Mouse (Mus musculus) intestine, embryonic 16.5 days (tissue): Measurements from ENCODE around the gene Shisa8. TPM values are rescaled to one million over a fixed set of nuclear protein-coding genes. Genes with fewer than 3 reads are reported as not detected.

ENCODE experiments used
- ATAC-seq: fragments of 200-750 bp; cut with Nextera tagmentation; 2 replicates; pipeline ENCODE4 v1.8.0; 2017; ENCODE audit warnings: moderate TSS enrichment, moderate library complexity
- H3K27ac ChIP-seq: fragments of 300-500 bp; sonication (generic); 2 replicates; pipeline ENCODE4 v1.5.1; 2014; ENCODE audit warnings: mild to moderate bottlenecking, low read length
- H3K27me3 ChIP-seq: fragments of 300-500 bp; sonication (generic); replicated peaks from 2 replicates; pipeline ENCODE4 v1.6.1; 2014; ENCODE audit warnings: low read length, control low read depth, mixed read lengths; ENCODE audit not compliant: control insufficient read depth, insufficient read depth
- H3K36me3 ChIP-seq: fragments of 300-500 bp; sonication (generic); 2 replicates; pipeline ENCODE4 v1.6.1; 2014; ENCODE audit warnings: low read length, control low read depth; ENCODE audit not compliant: control insufficient read depth, insufficient read depth
- H3K4me1 ChIP-seq: fragments of 300-500 bp; sonication (generic); 2 replicates; pipeline ENCODE4 v1.6.1; 2014; ENCODE audit warnings: low read length, control low read depth, mixed read lengths; ENCODE audit not compliant: control insufficient read depth, insufficient read depth
- H3K4me2 ChIP-seq: fragments of 300-500 bp; sonication (generic); 2 replicates; pipeline ENCODE4 v1.6.1; 2014; ENCODE audit warnings: low read depth, low read length, control low read depth
- H3K4me3 ChIP-seq: fragments of 300-500 bp; sonication (generic); 2 replicates; pipeline ENCODE4 v1.5.1; 2014; ENCODE audit warnings: mild to moderate bottlenecking, low read length
- H3K9ac ChIP-seq: fragments of 300-500 bp; sonication (generic); 2 replicates; pipeline ENCODE4 v1.6.1; 2014; ENCODE audit warnings: low read depth, low read length
- H3K9me3 ChIP-seq: fragments of 300-500 bp; sonication (generic); 2 replicates; pipeline ENCODE4 v1.6.1; 2016; ENCODE audit warnings: low read length, control low read depth; ENCODE audit not compliant: control insufficient read depth
- WGBS: fragments of 180-500 bp; shearing (Covaris S2); extraction: QIAGEN DNeasy Blood & Tissue Kit; methylation state at CpG from one replicate; pipeline ENCODE4 v1.1.7; 2014; 5-methylcytosine and 5-hydroxymethylcytosine counted together
- polyA plus RNA-seq: library from polyadenylated mRNA; unstranded; fragments of >200 nt; fragmentation: Nextera tagmentation; extraction: Ambion mirVana; gene quantifications from 2 replicates; pipeline ENCODE4 v1.2.1, GENCODE M21; 2015

Shisa8 gene
- polyA plus RNA-seq, 1 experiment from 2014 or later: 0.09 TPM

DNA sequence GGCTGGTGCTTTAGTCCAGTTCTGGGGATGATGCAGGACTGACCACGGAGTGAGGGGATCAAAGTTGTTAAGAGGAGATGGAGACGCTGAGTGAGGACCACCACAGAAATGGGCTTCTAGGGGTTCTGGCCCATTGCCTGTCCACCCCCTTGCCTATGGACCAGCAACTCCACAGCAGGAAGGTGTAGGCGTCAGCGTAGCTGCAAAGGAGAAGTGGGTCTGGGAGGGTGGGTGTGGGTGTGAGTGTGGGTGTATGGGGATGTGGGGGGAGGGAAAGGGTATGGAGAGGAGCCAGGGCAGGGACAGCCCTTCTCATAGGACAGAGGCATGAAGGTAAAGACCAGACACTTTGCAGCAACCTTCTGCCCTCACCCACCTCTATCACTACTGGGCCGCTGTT, 13.2 kb upstream of the Shisa8 start:
- WGBS: 93% methylated on average over 5 of the region's 5 CpGs
- Histone ChIP-seq H3K9ac (no peak overlapping the region), H3K4me2 (no peak overlapping the region), H3K9me3 (no peaks in the 10 kb centered on the region), H3K4me1 (peaks cover 9% of the 10 kb centered on the region; the same call in 1 of the 2 replicates), H3K4me3 (no peak overlapping the region), H3K27ac (no peak overlapping the region), H3K36me3 (no peaks in the 10 kb centered on the region), H3K27me3 (peaks cover 13% of the 10 kb centered on the region)
- no peak for ATAC-seq

DNA sequence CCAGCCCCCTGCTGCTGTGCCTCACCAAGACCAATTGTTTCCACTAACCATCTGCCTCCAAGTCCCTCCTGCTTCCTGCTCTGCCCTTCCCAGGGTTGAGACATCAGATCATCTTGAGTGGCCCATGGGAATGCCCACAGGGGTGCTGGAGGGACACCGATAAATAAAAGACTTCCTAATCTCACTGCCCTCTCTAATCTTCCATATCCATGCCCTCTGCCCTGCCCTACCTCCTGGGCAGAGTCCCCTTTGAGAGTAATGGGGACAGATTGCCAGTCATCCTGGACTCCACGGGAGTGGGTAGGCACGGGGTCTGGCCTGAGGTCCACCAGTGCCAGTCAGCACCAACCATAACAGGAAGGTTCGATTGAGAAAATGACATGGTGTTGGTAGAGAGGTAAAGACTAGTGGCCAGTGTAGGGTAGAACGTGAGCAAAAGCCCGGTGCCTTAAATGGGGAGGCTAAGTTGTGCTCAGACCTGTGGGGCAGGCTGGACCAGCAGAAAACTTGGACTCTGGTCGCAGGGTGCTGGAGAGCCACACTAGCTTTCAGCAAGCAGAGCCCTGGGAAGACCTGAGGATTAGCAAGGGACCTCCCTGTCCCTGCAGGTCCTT, 12.1 kb upstream of the Shisa8 start:
- Histone ChIP-seq H3K9me3 (no peaks in the 10 kb centered on the region), H3K4me3 (no peak overlapping the region), H3K27me3 (peaks cover 13% of the 10 kb centered on the region), H3K4me1 (peaks cover 9% of the 10 kb centered on the region; the same call in 1 of the 2 replicates), H3K4me2 (peak overlapping the region; percentile 64; the same call in 1 of the 2 replicates), H3K27ac (no peak overlapping the region), H3K36me3 (no peaks in the 10 kb centered on the region), H3K9ac (peak overlapping the region; percentile 55; the same call in 1 of the 2 replicates)
- 43% methylated on average over 7 of the region's 7 CpGs for WGBS
- ATAC-seq: no peak

DNA sequence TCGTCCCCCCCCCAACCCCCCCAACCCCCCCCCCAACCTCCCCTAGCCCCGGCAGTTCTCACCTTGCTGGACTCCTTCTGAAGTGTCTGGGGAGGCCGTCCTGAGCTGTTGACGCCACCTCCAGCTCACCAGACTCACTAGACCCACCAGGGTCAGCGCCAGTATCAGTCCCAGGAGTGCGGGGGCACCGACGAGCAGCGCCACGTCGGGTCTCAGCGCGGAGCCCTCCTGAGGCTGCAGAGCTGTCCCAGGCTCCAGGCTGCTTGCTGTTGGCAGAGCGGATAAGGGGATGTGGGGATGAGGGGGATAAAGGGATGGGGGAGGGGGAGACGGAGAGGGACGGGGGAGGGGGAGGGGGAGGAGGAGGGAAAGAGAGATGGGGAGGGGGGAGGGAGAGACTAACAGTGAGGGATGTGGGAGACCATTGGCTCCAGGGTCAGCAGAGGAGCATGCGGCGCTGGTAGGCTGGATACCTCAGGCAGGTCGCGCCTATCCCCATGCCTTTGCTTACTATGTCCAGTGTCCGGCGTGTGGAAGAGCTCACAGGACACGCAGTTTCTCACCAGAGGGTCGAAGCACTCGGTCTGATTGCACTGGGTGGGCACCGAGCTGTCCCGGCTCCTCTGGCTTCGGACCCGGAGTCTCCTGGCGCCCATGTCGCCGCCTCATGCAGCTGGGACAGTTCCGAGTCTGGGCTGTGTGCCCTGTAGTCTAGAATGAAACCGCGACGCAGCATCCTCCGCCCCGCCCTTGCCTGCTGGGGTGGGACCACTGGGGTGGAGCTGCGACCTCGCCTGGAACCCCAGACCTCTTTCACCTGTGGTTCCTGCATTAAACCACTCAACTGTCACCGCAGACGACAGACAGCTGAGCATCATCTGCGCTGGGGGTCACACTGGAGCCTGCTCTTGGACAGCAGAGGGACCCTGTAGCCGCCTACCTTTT, 11.3 kb upstream of the Shisa8 start, which contains the start of gene Tnfrsf13c:
Gene Tnfrsf13c (minus strand): TSS at position 713 of the 945 bp plus-strand sequence.
- H3K27ac ChIP-seq: no peak within 1 kb of the TSS
- no peaks in the 10 kb centered on the region for H3K36me3 ChIP-seq
- peaks cover 9% of the 10 kb centered on the region; the same call in 1 of the 2 replicates for H3K4me1 ChIP-seq
- H3K27me3 ChIP-seq: peaks cover 16% of the 10 kb centered on the region
- no peaks in the 10 kb centered on the region for H3K9me3 ChIP-seq
- H3K4me3 ChIP-seq: peak within 1 kb of the TSS; percentile 44
- WGBS: under 1% methylated on average over 44 of the region's 44 CpGs
- ATAC-seq: peak; percentile 38; the same call in 1 of the 2 replicates
- H3K9ac ChIP-seq: peak within 1 kb of the TSS; percentile 55; the same call in 1 of the 2 replicates
- H3K4me2 ChIP-seq: peak within 1 kb of the TSS; percentile 64

DNA sequence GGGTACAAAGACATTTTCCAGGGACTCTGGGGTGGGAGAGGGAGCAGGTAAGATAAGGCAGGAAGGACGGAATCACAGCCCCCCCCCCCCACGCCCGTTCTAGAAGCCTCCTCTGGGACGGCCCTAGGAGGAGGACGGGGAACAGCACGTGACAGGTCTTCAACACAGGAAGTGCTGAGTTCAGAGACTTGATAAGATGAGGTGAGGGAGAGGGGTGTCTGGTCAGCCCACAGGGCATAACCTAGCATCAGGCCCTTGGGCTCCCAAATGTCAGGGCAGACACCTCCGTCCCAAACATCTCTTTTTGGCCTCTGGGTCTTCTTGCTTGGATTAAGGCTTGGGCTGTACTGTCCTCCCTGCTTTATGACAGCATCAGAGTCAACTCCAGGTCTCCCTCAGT, 10.6 kb upstream of the Shisa8 start:
- Histone ChIP-seq H3K4me1 (peaks cover 9% of the 10 kb centered on the region; the same call in 1 of the 2 replicates), H3K27me3 (peaks cover 18% of the 10 kb centered on the region), H3K4me2 (no peak overlapping the region), H3K27ac (no peak overlapping the region), H3K9me3 (no peaks in the 10 kb centered on the region), H3K4me3 (no peak overlapping the region), H3K36me3 (no peaks in the 10 kb centered on the region), H3K9ac (no peak overlapping the region)
- no peak for ATAC-seq
- WGBS: 38% methylated on average over 7 of the region's 7 CpGs

DNA sequence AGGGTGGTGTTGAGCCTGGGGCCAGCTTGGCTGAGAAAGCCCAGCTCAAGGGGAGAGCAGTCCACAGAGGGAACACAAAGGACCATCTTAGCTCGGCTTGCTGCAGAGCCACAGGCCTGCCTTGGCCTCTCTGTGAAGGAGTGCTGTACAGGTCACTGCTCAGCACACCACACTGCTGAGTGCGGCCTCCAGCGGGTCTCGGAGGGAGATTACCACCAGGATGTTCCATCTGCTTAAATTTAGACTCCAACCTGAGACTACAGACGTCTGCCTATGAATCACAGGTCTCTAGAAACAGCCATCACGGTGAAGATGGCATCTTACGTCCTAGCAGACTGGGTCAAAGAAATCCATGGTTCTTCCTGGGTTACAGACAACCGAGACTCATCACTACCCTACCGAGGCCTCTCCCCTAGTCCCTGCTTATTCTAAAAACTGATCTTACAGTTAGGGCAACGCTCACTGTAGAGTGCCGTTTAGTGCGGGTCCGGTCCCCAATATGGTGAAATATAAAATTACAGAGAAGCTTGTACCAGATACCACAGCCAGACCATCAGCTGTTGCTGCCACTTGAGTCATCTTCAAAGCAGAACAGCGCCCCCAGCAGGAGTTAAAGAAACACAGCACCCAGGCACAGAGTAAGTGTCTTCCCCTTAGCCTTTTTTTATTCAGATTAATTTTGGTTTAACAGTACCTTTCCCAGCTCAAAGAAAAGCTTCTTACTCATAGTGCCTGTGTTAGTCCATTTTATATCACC, 8.7 kb upstream of the Shisa8 start:
- no peaks in the 10 kb centered on the region for H3K9me3 ChIP-seq
- no peak overlapping the region for H3K9ac ChIP-seq
- no peak overlapping the region for H3K27ac ChIP-seq
- H3K4me2 ChIP-seq: no peak overlapping the region
- peaks cover 27% of the 10 kb centered on the region for H3K27me3 ChIP-seq
- no peak for ATAC-seq
- no peak overlapping the region for H3K4me3 ChIP-seq
- peaks cover 9% of the 10 kb centered on the region; the same call in 1 of the 2 replicates for H3K4me1 ChIP-seq
- H3K36me3 ChIP-seq: no peaks in the 10 kb centered on the region
- WGBS: 68% methylated on average over 14 of the region's 14 CpGs

DNA sequence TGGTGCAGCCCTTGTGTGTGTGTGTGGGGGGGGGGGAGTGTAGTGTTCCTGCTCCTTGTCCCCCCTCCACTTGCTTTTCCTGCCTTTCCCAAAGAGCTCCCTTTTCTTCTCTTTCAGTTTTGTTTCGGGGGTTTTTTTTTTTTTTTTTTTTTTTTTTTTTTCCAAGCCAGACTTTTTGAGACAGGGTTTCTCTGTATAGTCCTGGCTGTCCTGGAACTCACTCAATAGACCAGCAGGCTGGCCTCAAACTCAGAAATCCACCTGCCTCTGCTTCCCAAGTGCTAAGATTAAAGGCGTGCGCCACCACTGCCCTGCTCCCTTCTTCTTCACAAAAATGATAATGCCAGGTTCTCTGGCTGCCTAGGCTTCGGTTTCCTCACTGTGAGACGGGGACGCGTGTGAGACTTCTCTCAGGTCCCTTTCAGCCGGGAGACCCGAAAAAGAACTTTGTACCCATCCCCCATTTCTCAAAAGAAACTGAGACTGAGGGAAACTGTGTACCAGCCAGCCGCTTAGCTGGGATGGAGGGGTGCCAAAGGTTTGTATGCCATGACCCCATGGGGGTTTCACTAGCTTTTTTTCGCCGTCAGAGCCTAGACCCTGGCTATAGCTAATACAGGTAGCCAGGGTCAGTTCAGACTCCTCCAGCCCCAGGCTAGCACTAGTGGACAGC, 7.5 kb upstream of the Shisa8 start:
- H3K4me1 ChIP-seq: peaks cover 9% of the 10 kb centered on the region; the same call in 1 of the 2 replicates
- no peaks in the 10 kb centered on the region for H3K36me3 ChIP-seq
- no peak overlapping the region for H3K4me3 ChIP-seq
- H3K27ac ChIP-seq: no peak overlapping the region
- no peak for ATAC-seq
- H3K27me3 ChIP-seq: peaks cover 39% of the 10 kb centered on the region
- H3K4me2 ChIP-seq: no peak overlapping the region
- no peak overlapping the region for H3K9ac ChIP-seq
- H3K9me3 ChIP-seq: no peaks in the 10 kb centered on the region
- 67% methylated on average over 12 of the region's 12 CpGs for WGBS

DNA sequence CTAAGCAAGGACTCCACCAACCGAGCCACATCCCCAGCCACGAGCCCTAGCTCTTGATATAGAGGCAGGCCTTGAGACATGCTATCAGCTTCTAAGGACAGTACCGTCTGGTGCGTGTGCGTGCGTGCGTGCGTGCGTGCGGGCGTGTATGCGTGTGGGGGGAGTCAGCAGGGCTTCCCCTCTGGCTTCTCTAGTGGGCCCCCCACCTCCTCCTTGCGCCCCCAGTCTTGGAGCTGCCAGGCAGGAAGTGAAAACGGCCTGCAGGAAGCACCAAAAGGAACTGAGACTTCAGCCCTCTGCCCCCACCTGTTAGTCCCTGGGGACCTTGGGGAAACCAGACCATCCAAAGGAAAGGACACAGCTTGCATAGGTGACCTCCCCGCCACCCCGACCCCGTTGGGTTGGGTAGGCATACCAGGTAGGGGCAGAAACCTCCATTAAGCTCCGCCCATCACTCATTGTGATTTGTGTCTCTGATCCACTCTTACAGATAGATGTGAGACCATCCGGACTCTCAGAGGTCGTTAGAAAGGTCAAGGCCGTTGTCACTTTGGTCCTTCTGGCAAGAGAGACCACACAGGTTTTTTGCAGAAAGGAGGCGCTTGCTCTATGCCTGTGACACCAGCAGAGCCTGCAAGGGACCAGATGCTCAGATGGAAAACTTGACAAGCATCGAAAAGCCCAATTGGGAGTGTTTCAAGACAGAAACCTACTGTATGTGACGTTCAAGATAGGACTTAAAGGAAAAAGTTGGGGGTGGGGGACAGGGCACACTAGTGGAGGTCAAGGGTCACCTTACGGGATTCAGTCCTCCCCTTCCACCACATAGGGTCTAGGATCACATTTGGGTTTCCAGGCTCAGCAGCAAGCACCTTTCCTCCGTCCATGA, 6.4 kb upstream of the Shisa8 start:
- H3K9me3 ChIP-seq: no peaks in the 10 kb centered on the region
- WGBS: 78% methylated on average over 26 of the region's 26 CpGs
- H3K4me1 ChIP-seq: peaks cover 3% of the 10 kb centered on the region; the same call in 1 of the 2 replicates
- no peak overlapping the region for H3K4me2 ChIP-seq
- H3K4me3 ChIP-seq: no peak overlapping the region
- no peak for ATAC-seq
- H3K36me3 ChIP-seq: no peaks in the 10 kb centered on the region
- H3K27ac ChIP-seq: no peak overlapping the region
- no peak overlapping the region for H3K9ac ChIP-seq
- peaks cover 39% of the 10 kb centered on the region for H3K27me3 ChIP-seq

DNA sequence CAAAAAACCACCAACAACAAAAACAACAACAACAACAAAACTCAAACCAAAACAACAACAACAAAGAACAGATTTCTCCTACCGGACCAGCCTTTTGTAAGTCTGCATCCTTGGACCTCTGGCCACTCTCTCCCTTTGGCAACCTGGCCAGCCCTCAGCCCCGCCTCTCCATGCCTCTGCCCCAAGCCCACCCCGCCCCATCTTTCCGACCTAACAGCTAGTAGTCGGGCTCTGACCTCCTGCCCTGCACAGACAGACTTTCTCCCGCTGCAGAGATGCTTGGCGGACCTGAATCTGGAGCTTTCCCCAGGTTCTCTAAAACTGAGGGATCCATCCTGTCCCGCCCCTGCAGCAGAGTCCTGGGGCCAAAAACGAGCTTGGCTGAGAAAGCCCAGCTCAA, 5.4 kb upstream of the Shisa8 start:
- Histone ChIP-seq H3K9ac (no peak overlapping the region), H3K36me3 (no peaks in the 10 kb centered on the region), H3K4me2 (no peak overlapping the region), H3K9me3 (no peaks in the 10 kb centered on the region), H3K4me1 (no peaks in the 10 kb centered on the region), H3K4me3 (no peak overlapping the region), H3K27me3 (peaks cover 43% of the 10 kb centered on the region), H3K27ac (no peak overlapping the region)
- WGBS: 28% methylated on average over 9 of the region's 9 CpGs
- ATAC-seq: no peak
